Mouse (Mus musculus): Measurements from ENCODE around the gene Rtn3.

DNA sequence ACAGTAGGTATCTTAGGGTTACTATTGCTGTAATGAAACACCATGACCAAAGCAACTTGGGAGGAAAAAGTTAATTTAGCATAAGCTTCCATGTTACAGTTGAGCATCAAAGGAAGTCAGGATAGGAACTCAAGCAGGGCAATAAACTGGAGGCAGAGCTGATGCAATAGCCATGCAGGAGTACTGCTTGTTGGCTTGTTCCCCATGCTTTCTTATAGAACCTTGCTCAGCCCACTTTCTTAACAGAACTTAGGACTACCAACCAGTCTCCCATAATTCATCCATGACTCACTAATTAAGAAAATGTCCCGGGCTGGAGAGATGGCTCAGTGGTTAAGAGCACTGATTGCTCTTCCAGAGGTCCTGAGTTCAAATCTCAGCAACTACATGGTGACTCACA lies 23.2 kb upstream of the Rtn3 start:
- no peak for TF ChIP-seq CTCF (IDR thresholded peaks at IDR 0.05; ENCODE audit: control insufficient read depth, insufficient read depth, insufficient read length)
- TF ChIP-seq USF1 (IDR thresholded peaks at IDR 0.05; ENCODE audit: low read depth): no peak
- TF ChIP-seq MAX (IDR thresholded peaks at IDR 0.05): no peak
- TF ChIP-seq MYOD1 (IDR thresholded peaks at IDR 0.05; ENCODE audit: control insufficient read depth, insufficient read length, low read depth): no peak
- no peak for TF ChIP-seq CEBPB (IDR thresholded peaks at IDR 0.05; ENCODE audit: low read depth)

All from C2C12 (cell line).